Mouse (Mus musculus): ENCODE results near the gene Ing5.
"Not testable (repeated sequence)": the region's sequence is repeated elsewhere in the genome, so short reads cannot be mapped to it uniquely, and the experiment has no call there.

The Ing5 gene

DNA sequence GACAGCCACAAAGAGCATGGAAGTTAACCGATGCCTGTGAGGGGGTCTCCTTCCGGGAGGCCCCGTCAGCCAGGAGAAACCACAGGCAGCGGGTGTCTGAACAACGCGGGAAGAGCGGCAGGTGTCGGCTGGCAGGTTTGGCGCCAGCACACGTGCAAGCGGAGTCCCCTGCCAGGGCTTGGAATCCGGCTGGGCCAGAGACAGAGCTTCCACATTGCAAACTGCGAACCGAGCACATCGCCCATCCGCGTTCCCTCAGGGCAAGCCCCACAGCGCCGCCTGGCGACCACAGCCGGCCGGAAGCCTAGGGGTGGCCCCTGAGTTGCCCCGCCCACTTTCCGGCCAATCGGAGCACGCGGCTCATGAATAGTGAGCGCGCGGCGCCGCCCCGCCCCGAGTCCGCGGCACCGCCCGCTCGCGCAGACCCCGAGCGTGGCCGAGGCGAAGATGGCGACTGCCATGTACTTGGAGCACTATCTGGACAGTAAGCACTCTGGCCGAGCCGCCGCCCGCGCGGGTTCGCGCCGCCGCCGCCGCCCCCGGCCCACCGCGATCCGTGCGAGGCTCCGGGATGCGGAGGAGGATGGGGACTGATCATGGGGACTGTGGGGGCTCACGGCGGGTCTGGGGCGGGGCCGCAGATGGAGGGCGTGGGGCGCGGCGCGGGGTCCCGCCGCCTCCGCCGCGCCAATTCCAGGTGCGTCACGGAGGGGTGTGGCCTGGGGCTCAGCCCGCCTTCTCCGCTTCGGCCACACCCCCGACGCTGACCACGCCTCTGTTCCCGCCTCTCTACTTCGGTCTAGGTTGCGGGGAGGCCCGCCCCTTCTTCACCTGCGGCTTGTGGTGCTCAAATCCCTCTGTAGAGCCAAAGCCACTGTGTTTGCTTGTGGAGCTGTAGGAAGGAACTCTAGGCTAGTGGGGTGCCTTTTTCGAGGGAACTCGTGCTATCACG is at the start of gene Ing5:
Ing5 (plus strand) TSS at position 410 of the 952 bp plus-strand sequence.
- DNase-seq (ENCODE audit: low spot score in 2 of 2): peak; percentile 100

- peak; percentile 81 to 87 for DNase-seq (ENCODE audit: low spot score in 2 of 2)
These were observed 49.0 kb upstream of the Ing5 start, which contains the start of gene Thap4 for GRCm38 (mm10) chr1:93754573-93755290. Gene Thap4, minus strand, starts transcription at chr1:93754864.

DNA sequence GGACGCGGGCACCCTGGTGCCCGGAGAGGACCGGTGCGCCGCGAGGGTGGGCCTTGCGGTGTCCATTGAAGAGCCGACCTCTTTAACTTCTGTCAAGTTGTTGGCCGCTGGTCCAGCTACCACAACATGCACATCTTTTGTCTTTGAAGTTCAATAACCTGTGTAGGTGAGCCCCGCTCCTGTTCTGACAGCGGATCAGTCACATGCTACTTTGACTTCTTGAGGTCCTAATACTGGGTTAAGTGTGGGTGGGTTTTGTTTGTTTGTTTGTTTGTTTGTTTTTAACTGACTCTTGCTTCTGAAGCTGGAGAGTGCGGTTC is 48.5 kb upstream of the Ing5 start:
- no peak for DNase-seq (ENCODE audit: low spot score in 2 of 2)

DNA sequence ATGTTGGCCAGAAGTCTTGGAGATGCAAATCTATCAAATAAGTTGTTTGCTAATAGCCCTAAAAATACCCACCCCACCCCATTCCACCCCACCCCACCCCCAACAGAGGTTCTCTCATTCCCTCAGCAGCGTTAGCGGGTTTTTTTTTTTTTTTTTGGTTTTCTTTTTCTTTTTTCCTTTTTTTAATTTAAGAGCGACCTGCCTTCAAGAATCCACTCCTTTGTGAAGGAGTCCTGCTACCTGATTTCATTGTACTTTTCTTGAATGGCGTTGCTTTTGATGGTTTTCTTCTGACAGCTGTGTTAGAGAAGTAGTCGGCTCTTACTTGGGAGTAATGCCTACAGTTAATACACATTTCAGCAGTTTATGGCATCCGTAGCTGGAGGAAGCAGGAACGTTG is 48.1 kb upstream of the Ing5 start:
- DNase-seq (ENCODE audit: low spot score in 2 of 2): no peak

DNA sequence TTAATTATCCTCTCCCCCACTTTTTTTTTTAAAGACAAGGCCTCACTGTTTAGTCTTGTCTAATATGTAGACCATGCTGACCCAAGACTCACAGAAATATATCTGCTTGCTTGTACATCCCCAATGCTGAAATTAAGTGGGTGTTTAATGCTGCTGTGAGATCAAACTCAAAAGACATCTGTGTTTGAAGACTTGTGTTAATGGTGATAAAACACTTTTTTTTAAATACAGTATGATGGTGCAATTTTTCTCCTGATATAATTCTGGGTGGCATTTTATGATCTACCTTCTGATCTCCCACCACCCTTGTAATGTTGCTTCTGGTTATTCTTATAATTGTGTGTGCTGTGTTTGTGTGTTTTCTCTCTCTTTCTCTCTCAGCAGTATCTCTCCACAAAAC is 47.6 kb upstream of the Ing5 start:
- DNase-seq (ENCODE audit: low spot score in 2 of 2): no peak

DNA sequence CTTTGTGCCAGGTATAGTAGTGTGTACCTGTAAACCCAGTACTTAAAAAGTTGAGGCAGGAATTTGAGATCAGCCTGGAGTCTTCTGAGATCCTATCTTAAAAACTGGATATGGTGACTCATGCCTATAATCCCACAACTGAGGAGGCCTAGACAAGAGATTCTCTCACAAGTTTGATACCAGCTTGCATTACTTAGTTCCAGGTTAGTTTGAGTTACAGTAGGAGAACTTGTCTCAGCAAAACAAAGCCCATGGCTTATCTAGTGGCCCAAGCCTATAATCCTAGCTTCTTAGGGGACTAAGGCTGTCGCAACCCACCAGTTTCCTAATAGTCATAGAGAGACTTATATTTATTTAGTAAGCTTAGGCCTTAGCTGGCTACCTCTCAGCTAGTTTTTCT is 43.7 kb upstream of the Ing5 start:
- DNase-seq (ENCODE audit: low spot score in 2 of 2): no peak

DNA sequence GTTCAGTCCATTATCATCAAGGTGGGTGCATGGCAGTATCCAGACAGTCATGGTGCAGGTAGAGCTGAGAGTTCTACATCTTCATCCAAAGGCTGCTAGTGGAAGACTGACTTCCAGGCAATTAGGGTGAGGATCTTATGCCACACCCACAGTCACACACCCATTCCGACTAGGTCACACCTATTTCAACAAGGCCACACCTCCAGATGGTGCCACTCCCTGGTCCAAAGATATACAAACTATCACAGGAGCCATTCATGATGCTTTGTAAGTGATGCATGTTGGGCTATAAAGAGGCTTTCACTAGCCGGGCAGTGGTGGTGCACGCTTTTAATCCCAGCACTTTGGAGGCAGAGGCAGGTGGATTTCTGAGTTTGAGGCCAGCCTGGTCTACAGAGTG is 40.2 kb upstream of the Ing5 start:
- DNase-seq (ENCODE audit: low spot score in 2 of 2): not testable (repeated sequence)

GRCm38 (mm10) chr1:93764871-93765591 is 38.7 kb upstream of the Ing5 start:
- DNase-seq (ENCODE audit: low spot score in 2 of 2): no peak

DNA sequence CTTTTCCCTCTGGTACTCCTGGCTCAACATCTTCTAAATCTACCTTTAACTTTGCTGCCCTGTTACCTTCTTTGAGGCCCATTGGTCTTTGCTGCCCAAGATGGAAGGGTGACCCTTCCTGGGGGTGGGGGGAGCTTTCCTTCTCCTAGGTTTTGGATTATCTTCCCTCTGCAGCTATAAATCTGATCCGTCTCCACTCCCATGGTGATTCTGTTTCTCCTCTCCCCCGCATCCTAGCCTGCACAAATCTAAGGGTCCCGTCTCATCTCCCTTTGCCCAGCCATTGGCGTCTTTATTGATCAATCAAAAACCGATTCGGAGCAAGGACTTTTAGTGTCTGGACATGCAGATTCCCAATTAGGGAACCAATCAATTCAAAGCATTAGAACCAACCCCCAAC is 36.2 kb upstream of the Ing5 start:
- DNase-seq (ENCODE audit: low spot score in 2 of 2): no peak

GRCm38 (mm10) chr1:93769901-93770300 is 33.9 kb upstream of the Ing5 start:
- DNase-seq (ENCODE audit: low spot score in 2 of 2): no peak

GRCm38 (mm10) chr1:93776686-93777085 is 27.1 kb upstream of the Ing5 start:
- DNase-seq (ENCODE audit: low spot score in 2 of 2): no peak

GRCm38 (mm10) chr1:93786912-93787311 is 16.9 kb upstream of the Ing5 start:
- no peak for DNase-seq (ENCODE audit: low spot score in 2 of 2)

DNA sequence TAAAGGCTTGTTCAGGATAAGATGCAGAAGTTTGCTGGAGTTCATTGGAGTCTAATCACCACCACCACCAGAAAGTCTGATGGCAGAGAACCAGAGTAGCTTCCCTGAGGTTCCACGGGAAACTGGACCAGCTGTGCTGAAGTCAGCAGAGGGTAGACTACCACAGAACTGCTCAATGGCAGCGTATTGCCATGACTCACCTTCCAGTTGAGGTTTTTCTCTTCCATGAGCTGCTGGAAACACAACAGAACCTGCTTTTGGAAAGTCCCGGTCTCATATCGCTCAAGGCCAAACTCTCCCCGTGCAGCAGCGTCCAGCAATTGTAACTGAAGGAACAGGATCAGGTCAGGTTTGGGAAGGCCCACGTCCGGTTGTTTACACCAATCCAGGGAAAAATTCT is 9.2 kb upstream of the Ing5 start:
- DNase-seq (ENCODE audit: low spot score in 2 of 2): no peak

DNA sequence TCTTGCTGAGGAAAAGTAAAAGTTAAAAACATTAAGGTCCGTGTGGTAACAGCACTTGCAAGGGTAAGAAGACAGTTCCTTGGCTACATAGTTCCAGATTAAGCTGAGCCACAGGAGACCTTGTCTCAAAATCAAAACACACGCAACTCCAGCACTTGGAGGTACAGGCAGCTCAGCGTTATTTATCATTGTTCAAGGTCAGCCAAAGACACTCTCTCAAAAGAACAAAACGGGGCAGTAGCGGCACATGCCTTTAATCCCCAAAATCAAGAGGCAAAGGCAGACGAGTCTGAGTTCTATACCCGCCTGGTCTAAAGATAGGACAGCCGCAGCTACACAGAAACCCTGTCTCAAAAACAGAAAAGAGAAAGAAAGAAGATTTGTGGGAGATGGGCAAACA is 7.9 kb upstream of the Ing5 start:
- no peak for DNase-seq (ENCODE audit: low spot score in 2 of 2)

DNA sequence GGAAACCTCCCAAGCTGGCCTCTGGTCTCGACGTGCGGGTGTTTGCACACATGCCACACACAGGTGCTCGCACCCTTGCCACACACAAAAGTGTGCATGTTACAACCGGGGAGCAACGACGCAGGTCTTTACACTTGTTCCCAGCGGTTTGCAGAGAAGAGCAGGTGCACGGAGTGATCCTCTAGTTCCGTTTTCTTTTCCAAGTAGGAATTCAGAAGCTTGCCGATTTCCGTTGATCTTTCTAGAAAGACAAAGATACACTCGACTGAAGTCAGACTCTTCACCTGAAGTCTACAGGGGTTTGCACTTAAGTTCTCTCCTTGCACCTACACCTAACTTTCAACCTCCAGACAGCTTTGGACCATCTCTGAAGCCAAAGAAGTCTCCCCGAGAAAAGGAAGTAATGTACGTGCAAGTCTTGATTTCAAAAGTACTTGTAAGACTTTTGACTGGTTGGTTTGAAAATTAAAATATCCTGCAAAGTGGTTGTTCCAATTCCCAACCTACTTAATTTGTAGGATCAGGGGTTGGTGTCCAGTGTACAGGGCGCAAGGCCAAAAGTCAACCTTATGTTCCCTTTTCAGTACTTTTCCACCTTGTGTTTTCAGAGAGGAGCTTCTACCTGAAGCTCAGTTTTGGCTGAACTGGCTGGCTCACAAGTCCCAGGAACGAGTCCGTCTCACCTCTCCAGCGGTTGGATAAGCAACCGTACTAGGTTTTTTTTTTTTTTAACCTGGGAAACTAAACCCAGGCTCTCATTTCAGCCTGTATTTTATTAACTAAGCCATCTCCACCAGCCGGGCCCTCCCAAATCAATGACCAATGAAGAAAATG is 2.9 kb upstream of the Ing5 start:
- no peak for DNase-seq (ENCODE audit: low spot score in 2 of 2)

DNA sequence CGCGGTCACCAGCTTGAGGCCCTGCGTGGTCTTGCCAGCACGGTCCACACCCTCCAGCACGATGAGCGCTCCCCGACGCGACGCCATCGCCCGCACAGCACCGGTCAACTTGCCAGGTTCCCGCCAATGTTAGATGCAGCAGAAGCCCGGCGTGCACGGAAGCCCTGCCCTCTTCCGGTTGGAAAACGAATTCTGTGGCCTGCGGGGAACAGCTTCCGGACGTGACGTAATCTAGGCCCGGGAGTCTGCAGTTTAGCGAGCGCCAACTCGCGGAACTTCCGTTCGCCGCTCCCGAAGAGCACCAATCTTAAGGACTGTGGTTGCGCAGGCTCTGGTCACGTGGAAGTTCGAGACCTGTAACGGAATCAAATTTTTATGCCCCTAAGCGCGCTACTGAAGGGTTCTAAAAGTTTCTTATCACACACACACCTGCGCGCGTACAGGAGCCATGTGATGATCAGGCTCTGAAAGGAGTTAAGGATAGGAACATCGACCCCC is 2.0 kb upstream of the Ing5 start, which contains the start of gene Dtymk:
Dtymk (minus strand) TSS at position 194 of the 498 bp plus-strand sequence.
- DNase-seq (ENCODE audit: low spot score in 2 of 2): peak; percentile 79 to 83

GRCm38 (mm10) chr1:93802771-93803170 is 994 bp upstream of the Ing5 start:
- DNase-seq (ENCODE audit: low spot score in 2 of 2): no peak

DNA sequence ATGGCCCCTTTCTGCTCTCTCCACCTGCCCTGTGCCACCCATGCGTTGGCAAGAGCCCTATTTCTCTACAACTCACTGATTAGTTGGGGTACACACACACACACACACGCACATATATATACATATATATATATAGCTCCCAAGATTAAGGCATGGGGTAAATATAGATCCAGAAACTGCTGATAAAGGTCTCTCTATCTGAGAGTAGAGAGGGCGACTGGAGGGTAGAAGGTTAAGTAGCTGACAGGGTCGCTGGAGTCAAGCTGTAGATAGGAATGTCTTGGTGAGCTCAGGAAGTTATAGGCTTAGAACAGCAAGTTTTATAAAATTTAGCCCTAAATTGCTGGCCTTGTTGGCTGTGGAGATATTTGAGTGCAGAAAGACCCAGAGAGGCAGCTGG is 1.1 kb downstream of the Ing5 start:
- DNase-seq (ENCODE audit: low spot score in 2 of 2): no peak

DNA sequence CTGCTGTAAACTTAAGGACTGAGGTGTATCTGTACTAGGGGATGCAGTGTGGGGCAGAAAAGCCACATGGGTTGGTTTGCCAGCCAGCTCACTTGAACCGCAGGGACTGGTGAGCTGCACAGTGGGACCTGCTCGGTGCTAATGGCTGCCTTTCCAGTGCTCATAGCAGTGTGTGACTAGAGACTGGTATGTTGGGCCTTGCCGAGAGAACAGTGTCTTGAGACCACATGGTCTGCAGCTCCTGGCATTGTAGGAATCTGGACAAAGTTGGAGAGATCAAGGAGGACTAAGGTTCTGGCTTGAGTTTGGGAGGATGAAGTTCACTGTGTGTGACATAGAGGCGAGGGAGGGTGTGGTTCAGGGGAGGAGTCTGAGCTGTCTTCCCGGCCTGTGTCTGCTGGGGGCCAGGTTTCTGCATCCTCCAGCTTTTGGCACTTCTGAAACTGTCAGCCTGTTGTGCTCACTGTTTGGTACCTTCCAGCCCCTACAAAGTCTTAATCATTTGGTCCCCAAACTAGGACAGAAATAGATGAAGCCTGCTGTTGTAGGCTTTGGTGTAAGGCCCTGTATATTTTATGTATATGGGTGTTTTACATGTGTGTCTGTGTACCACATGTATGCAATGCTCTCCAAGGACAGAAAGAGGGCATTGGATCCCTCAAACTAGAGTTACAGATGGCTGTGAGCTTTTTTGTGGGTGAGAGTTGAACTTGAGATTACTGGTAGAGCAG is 1.6 kb downstream of the Ing5 start:
- no peak for DNase-seq (ENCODE audit: low spot score in 2 of 2)

DNA sequence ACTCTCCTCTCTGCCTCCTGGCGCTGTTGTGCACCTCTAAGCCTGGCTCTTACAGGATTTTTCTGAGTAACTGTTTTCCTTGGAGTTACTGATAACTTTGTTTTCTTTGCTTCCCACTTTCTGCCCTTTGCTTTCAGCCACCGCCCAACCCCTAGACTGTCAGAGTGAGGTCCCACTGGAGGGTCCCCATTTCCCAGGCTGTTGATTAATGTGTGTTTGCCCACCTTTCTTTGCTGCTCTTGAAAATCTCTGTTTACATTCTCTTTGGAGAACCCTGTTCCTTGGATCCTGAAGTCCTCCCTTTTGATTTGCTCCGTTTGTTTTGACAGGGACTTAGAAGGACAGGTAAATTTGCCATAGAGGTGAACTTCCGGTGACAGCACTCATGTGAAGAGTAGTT is 5.1 kb downstream of the Ing5 start:
- no peak for DNase-seq (ENCODE audit: low spot score in 2 of 2)

DNA sequence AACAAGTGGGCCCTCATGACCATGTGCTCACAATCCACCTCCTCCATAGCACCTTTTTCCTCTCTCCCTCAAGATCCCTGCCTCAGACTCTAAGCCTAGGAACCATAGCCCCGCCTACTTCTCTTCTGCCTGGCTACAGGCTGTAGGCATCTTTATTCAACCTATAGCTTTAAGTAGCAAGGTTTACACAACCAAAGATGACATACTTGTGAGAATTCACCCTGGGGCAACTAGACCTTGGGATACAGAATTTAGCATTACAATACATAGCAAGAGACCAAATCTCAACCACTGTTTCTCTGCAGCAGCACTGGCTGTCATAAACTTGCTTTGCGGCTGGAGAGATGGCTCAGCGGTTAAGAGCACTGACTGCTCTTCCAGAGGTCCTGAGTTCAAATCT is 6.2 kb downstream of the Ing5 start:
- no peak for DNase-seq (ENCODE audit: low spot score in 2 of 2)
